Mouse (Mus musculus): ENCODE results near the gene Olfr56. TPM values are rescaled to one million over a fixed set of nuclear protein-coding genes. Genes with fewer than 3 reads are reported as not detected.

Gene Olfr56
- total and polyA plus RNA-seq, 3 experiments = 0.07 TPM; not detected in 2

DNA sequence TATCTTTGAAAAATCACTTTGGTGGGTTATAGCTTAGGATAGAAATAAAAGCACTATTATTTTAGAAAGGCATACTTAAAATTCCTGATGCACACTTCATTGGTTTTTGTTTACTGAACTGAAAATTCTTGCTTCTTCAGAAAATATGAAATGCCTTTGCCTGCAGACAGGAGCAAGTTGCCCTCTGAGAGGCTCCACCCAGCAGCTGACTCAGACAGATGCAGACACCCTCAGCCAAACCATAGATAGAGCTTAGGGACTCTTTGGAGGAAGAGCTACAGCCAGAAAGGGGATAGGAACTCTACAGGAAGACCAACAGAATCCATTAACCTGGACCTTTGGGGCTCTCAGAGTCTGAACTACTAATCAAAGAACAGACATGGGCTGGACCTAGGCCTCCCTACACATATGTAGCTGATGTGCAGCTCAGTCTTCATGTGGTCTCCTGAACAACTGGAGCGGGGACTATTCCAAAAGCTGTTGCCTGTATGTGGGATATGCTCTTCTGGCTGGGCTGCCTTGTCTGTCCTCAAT lies 113.4 kb downstream of the Olfr56 start:
- DNase-seq = no peak

DNA sequence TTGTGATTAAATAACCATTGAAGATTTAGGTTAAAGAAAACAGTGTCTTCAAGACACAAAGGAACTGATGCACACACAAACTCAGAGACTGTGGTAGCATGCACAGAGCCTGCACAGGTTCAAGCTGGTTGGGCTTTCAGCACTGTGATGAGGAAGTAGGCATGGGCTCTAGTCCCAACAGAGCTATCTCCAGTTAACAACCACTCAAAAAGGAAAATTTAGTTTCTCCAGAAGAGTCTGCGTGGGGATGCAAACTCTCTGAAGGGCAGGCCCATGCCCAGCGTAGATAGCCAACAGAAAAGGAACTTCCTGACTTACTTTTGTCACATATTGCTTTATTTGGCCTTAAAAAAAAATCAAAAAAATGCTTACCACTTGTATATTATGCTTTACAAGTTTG lies 114.1 kb downstream of the Olfr56 start:
- no peak for DNase-seq

DNA sequence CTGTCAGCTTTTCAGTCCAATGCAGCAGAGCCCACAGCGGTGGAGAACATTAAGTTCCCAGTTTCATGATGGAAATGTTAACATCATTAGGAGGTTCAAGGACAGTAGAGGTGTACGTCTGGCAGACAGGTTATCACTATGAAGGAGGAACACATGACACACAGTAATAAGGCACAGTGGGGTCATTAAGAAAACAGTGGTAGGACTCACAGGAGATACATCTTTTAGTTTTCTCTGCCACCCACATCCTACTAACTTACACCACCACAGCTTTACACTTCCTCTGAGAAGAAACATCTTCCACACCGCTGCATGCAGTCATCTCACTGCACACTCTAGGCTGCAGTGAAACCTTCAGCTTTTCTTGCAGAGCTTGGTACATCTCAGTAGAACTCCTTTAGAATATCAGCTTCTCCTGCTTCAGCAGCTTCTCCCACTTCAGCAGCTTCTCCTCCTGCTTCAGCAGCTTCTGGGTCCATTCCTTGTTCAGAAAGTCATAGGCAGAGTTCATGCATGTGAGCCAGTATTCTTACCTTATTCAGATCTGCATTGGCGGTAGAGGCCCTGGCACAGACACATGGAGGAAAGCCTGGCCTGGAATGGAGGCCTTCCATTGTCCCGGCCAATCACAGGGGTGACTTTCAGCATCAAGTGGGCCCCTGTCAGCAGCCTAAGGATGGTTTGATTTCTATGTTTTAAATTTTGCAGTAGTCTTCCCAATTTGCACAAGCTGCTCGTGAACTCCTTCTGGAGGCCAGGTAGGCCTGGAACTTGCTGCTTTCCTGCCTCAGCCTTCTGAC lies 115.4 kb downstream of the Olfr56 start:
- DNase-seq = no peak

DNA sequence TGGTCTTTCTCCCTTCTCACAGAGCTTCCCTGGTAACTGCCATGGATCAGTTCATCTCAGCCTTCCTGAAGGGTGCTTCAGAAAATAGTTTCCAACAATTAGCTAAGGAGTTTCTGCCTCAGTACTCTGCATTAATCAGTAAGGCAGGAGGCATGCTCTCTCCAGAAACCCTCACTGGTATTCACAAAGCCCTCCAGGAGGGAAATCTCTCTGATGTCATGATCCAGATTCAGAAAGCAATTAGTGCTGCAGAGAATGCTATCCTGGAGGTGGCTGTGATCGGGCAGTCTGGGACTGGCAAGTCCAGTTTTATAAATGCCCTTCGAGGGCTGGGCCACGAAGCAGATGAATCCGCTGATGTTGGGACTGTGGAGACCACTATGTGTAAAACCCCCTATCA lies 116.7 kb downstream of the Olfr56 start:
- DNase-seq = no peak

DNA sequence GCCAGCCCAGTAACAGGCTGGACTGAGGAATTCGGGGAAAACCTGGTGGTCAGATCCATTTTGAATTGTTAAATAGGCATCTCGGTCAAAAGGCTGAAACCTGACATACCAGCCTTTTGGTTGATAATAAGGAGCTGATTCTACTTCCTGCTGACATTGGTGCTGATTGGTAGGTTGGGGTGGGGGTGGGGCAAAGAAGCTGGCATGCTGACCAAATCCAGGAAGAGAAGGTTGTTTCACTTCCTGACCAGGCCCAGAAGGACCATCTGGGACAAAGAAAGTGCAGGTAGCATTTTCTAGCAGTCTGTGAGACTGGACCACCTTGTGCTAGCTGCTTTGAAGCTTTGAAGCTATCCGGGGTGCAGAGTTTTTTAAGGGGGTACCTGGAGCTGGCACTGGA lies 121.7 kb downstream of the Olfr56 start:
- no peak for DNase-seq

DNA sequence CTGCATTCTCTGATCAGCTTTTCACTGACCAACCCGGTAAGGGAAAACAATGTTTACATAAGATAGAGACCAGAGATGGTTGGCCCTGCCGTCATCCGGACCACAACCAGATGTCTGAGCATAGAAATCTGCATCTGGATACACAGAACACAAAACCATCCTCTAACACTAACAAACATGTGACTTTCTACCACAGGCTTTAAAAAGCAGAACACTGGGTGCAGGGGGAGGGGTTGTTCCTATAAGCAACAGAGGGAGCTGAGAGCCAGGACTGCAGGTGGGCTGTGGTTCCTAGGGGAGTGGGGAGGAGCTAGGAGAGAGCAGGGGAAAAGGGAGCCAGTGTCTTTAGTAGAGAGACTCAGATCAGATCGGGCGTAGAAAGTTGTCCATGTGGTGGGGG lies 122.8 kb downstream of the Olfr56 start:
- DNase-seq = no peak

DNA sequence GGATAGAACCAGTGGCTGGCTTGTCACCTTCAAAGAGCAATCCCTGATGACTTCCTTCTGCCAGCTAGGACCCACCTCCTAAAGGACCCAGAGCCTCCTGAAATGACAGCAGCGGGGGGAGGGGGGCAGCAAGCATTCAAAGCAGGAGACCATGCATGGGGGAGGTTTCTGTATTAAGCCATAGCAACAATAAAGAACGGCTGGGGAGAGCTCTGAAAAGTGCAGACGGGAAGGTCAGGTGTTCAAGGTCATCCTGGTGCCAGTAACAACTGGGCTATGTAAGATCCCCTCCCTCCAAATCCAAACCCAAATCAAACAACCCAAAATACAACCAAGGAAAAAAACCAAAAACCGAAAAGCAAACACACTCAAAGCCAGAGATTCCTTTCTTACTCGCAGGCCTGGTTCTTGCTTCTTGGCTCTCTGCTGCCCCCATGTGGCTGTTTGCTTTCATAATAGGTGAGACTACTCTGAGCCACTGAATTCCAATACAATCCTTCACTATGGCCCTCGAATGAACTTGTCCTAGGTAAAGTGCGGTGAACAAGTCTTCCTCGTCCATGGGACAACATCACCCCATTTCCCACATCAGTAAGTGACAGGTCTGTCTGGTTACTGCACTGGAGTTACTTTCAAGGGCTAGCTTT lies 124.5 kb downstream of the Olfr56 start:
- peak; percentile 83 for DNase-seq

DNA sequence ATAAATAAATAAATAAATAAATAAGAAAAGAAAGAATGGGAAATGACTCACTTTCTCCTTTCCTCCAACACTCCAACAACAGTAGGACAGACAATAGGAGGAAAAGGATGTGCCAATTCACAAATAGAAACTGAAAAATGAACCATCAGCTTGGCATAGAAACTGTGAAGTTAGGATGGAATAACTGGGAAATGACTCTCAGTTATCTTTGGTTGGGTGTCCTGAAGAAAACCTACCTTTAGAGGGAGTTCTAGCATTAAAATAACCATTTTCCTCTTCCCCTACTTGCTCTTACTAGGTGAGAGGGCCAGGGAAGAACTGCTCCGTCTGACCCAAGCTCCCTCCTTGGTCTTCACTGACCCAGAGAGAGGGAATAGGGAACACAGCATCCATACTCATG lies 127.1 kb downstream of the Olfr56 start:
- DNase-seq = no peak

DNA sequence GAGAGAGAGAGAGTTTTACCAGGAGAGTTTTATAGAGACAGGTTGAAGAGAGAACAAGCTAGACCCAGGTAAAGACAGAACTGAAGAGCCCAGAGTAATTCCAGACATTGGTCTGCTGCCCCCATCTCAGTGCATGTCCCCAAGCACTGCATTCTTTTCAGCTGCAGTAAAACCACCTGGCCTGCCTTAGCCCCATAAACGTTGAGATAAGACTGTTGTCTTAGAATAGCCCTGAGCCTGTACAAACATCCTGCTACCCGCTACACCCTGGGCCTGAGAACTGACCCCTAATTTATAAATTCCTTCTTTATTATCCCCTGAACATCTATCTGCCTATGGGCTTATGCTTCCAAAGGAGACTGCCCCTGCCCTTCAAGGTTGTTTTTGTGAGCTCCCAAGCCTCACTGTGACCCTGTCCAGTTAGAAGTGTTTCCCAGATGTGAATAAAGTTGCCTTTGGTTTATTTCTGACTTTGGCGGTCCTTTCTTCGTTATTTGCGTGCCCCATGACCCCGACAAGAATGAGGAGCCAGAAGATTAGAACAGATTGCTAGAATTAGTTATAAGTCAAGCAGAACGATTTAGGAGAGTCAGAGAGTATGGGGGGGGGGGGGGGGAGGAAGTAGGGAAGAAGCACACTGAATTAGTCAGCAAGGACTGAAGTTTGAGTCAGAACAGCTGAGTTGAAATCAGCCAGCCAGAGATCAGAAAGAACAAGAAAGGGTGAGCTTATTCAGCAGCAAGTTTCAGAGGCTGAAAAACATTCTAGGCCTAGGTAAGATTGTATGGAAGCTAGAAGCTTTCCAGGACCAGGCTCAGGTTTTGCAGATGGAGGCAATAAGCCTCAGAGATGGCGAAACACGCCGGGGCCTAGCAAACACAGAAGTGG lies 129.2 kb downstream of the Olfr56 start:
- DNase-seq = no peak

DNA sequence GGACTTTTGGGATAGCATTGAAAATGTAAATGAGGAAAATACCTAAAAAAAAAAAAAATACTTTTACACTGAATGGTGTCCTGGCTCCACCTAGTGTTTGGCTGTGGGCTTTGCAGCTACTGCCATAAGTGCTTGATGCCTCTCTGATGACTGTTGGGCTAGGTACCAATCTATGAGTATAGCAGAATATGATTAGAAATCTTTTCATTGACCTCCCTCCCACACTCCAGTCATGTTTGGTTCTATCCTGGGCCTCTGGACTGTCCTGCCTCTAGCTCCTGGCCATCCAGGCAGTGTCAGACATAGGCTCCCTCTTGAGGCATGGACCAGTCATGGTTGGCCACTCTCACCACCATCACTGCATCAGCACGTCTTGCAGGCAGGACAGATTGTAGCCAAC lies 130.1 kb downstream of the Olfr56 start:
- no peak for DNase-seq

DNA sequence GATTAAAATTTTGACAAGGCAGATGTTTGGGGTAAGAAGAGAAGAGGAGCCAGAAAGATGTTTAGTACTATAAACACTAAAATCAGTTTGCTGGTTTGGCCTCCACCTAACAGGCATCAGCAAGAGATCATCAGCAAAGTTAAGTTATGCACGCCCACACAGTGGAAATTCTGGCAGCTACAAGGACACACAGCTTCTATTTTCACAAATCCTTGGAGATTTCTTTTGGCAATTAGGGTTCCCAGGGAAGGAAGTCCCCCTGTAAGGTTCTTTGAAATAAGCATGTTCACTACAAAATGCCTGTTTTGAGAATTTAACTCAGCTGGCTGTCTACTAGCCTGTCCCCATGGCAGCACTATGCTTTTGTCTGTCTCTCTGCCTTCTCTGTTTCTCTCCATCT lies 132.3 kb downstream of the Olfr56 start:
- DNase-seq = no peak

DNA sequence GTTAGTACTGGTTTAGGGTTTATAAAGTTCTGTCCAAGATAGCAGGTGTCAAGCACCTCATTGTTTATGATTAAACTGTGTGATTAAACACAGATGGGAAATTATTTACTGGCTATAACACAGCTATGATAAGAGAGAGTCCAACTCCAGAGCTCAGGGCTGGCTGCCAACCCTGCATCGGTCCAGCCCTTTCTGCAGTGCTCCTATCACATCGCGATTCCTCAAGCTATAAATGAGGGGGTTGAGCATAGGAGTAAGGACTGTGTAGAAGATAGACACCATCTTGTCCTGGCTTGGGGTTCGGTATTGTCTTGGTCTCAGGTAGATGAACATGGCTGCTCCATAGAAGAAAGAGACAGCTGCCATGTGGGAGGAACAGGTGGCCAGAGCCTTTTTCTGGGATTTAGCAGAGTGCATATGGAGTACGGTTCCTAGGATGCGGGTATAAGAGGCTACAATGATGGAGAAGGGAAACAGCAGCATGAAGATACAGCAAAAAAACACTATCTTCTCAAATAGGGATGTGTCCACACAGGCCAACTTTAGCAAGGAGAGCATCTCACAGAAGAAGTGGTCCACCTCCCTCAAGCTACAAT lies 134.0 kb downstream of the Olfr56 start:
- DNase-seq = no peak

DNA sequence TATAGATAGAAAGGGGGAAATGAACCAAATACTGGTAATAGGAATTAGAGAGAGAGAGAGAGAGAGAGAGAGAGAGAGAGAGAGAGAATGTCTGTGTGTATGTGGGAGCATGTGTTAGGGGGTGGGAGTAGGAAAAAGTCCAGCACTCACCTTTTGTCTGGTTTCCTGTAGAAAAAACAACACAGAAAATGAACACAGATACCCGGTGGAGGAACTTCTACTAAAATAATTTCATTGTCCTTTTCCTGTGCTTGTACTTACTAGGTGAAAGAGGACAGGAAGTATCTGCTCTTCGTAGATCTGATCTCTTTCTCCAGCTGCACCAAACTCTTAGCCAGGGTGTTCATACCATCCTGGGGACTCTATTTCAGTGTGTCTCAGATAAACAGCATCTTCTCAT lies 135.5 kb downstream of the Olfr56 start:
- DNase-seq = no peak

DNA sequence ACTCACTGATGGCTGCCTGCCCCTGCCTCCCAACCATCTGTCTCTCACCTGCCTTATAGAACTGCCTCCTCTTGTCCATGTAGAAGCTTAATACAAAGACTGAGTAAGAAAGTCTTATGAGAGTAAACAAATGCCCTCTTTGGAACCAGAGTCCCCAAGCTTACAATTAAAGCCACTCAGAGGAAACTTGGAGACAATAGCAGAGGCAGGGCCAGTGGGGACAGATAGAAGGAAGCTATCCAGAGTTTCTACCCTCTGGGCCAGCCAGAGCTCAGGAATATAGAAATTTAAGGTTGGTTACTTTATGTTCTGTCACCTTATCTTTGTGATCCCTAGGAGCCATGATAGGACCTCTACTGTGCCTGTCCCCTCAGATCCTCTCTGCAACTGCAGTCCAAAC lies 136.1 kb downstream of the Olfr56 start, which contains the start of gene Olfr1396:
Gene Olfr1396 (minus strand): TSS at position 101 of the 400 bp plus-strand sequence.
- DNase-seq = no peak

DNA sequence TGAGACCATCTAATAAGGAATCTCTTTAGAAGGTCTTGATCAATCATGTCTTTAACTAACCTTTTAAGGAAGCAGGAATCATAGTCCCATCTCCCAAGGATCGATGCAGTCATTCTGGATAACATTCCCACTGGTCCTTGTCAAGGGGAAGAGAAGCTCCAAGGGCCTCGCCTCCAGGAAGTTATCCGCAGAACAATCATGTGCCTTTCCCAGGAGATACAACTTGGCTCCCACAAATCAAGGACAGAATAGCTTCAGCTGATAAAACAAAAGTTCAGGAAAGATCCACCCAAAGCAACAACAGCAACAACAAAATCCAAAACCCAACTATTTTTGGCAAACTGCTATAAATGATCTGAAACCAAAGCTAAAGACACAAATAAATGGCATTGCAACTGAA lies 140.9 kb downstream of the Olfr56 start:
- no peak for DNase-seq

DNA sequence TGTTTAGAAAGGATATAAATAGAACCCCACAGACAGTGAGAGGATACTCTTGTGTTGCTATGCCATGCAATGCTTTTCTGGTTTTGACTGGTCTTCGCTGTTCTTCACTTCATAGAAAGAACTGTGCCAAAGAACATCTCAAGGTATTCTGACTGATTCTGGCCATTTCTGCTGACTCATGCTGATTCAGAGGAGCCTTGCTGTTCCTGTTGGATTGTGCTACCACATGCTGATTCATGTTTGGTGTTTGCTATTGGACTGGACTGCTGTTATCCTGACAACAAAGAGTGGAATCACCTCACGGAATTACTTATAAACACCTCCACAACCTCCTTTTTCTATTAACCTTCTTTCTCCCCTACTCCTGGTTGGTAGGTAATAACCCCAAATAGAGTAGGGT lies 145.5 kb downstream of the Olfr56 start:
- no peak for DNase-seq

DNA sequence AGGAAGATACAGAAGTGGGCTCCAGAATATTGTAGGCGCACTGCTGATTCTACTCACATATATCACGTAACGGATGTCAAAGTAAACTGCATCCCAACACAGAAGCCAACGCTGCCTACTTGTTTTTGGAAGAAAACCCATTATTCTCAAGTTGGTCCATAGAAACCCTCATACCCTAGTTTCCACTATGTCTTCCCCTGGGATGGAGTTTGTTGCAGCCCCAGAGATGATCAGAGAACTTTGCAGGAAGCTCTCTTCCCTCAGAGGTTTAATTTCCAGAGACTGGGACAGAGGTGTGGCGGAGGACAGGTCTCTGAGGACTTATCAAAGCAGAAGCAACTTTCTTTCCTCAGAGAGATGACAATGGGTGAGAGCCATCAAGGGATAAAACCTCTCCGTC lies 163.3 kb downstream of the Olfr56 start, which contains the start of gene Olfr1395:
Gene Olfr1395 (plus strand): TSS at position 301 of the 400 bp plus-strand sequence.
- DNase-seq = no peak

DNA sequence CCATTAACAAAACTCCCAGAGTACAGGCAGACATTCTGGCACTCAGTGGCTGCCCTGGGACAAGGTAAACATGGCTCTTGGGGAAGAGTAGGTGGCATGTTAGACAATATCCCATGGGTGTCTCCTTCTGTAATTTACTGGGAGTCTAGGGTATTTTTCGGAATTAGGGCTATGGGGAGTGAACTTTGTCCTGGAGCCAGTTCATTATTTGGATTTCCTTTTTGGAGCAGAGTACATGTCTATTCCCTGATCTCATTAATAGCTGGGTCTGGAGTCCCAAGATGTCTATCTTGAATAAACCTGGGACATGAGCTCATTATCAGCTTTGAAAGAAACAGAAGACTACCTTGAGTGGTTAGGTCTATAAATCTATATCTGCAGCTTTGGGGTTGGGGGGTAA lies 175.4 kb downstream of the Olfr56 start, which contains the start of gene Olfr1394:
Gene Olfr1394 (plus strand): TSS at position 301 of the 400 bp plus-strand sequence.
- DNase-seq = no peak

DNA sequence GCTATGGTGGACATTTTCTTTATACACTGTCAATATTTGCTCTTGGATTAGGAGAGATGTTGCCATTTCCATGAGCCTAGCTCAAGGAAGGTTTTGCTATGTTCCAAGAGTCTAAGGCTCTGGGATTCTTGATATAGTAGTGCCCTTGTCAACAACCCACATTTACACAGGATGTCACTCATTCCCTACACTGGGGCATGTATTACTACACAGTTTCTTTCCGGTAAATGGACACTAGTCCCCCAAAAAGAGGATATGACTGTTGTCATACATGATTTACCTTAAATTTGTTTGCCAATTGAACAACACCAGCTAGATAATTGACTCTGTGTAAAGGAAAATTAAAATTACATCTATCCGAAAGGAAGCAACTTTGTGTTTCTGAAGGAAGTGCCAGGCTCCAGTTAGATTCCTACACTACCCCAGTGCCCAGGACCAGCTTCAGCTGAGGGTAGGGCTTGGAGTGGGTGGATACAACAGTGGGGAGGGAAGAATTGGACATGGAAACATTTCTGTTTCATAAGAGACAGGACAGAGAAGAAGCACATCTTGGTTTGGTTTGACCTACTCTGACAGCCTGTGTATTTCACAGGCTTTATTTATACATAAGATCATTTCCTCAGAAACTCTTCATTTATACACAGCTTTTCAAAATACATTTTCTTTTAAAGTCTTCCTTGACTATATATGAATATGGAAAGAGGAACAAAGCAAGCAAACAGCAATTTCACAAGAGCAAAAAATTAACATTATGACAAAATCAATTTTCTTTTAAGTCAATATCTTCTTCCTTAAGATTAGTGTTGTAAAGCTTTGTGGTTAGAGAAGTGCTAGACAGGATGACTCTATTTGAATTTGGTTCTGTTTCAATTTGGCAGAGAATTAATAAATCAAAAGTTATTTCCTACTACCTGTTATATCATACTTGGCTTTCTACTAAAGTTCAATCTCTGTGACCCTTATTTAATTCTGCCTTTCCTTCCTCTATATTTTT lies 178.4 kb downstream of the Olfr56 start:
- DNase-seq = no peak

DNA sequence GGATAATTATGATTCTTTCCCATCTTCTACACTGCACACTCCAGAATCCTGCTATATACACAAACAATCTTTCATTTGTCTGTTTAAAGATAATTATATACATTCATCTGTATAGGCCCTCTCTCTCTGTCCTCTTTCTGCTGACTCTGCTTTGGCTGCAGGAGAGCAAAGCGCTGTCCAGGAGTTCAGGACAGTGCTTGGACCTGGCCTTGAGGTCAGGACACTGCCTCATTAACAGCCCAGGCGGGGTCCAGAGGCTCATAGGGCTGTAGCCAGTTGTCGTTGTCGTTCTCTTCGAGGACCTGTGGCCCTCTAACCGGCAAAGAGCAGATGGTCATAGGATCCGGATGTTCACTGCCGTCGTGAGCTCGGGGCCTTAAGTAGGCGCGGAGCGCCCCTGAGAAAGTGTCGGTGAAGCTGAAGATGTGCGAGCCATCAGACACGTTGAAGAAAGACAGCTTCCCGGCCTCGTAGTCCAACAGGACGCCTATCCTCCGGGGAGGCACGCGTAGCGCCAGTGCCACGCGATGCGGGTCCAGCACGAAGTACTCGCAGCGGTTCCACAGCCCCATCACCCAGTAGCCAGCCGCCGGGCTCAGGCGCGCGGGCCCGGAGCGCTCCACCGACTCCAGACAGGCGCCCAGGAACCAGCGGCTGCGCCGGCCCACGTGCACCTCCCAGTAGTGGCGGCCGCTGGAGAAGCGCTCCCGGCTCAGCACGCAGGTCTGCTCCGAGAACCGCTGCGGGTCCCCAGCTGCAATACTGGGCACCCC lies 190.3 kb downstream of the Olfr56 start:
- DNase-seq = no peak
